Mouse (Mus musculus) myocyte (in vitro differentiated cells): ENCODE data around the gene Ppp6r3.

Source experiments
- E2F4 ChIP-seq: IDR thresholded peaks from one replicate; pipeline ENCODE4 v1.6.1; 2011; ENCODE audit warnings: mild to moderate bottlenecking, control low read depth, moderate library complexity; ENCODE audit not compliant: insufficient read depth
- MAX ChIP-seq: IDR thresholded peaks from one replicate; pipeline ENCODE4 v1.6.1; 2011; ENCODE audit warnings: low read depth, mild to moderate bottlenecking, control low read depth
- MYOD1 ChIP-seq, 3 experiments: IDR thresholded peaks; one replicate each; pipeline ENCODE4 v1.6.1; 2011; ENCODE audit warnings: control low read depth in 2 of 3, low read depth in 2 of 3, mild to moderate bottlenecking in 2 of 3, moderate library complexity in 1 of 3; ENCODE audit not compliant: insufficient read length in 2 of 3, control insufficient read depth in 1 of 3
- MYOG ChIP-seq, 3 experiments: IDR thresholded peaks; one replicate each; pipeline ENCODE4 v1.6.1; 2011; ENCODE audit warnings: control low read depth in 2 of 3, low read depth in 2 of 3, mild to moderate bottlenecking in 2 of 3; ENCODE audit not compliant: insufficient read length in 2 of 3, control insufficient read depth in 1 of 3, insufficient read depth in 1 of 3
- POLR2A ChIP-seq: IDR thresholded peaks from one replicate; pipeline ENCODE4 v1.6.1; 2011; ENCODE audit warnings: low read depth, mild to moderate bottlenecking, control low read depth, moderate library complexity; ENCODE audit not compliant: insufficient read length
- POLR2AphosphoS2 ChIP-seq: IDR thresholded peaks from one replicate; pipeline ENCODE4 v1.6.1; 2011; ENCODE audit warnings: low read depth, control low read depth; ENCODE audit not compliant: insufficient read length
- REST ChIP-seq: IDR thresholded peaks from one replicate; pipeline ENCODE4 v1.6.1; 2011; ENCODE audit warnings: mild to moderate bottlenecking, control low read depth, moderate library complexity; ENCODE audit not compliant: insufficient read depth, insufficient read length
- TCF12 ChIP-seq: IDR thresholded peaks from one replicate; pipeline ENCODE4 v1.6.1; 2011; ENCODE audit warnings: mild to moderate bottlenecking, control low read depth; ENCODE audit not compliant: poor library complexity, insufficient read depth, severe bottlenecking
- TCF3 ChIP-seq: IDR thresholded peaks from one replicate; pipeline ENCODE4 v1.6.1; 2011; ENCODE audit warnings: low read depth, control low read depth; ENCODE audit not compliant: insufficient read length
- USF1 ChIP-seq: IDR thresholded peaks from one replicate; pipeline ENCODE4 v1.6.1; 2011; ENCODE audit warnings: low read depth, mild to moderate bottlenecking, control low read depth, moderate library complexity

DNA sequence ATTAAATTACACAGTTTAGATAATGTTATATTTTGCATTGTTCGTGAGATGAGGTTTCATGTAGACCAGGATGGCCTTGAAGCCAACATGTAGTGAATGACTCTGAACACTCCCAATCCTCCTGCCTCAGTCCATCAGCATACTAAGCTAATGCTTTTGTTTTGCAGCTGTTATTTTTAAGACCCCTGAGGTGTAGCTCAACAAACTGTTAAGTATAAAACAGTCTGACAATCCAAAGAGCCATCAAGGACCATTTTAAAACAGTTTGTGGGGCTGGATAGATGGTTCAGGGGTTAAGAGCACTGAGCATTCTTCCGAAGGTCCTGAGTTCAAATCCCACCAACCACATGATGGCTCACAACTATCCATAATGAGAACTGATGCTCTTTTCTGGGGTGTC, 13.3 kb downstream of the Ppp6r3 start:
- TF ChIP-seq POLR2A (no peak), MAX (no peak), POLR2AphosphoS2 (no peak), MYOG (IDR thresholded peaks at IDR 0.05; ENCODE audit: control insufficient read depth in 1 of 3, insufficient read depth in 1 of 3, insufficient read length in 2 of 3, low read depth in 2 of 3) (no peak), E2F4 (no peak), REST (no peak), USF1 (no peak), TCF12 (no peak), TCF3 (no peak), MYOD1 (IDR thresholded peaks at IDR 0.05; ENCODE audit: control insufficient read depth in 1 of 3, insufficient read length in 2 of 3, low read depth in 2 of 3) (no peak)
